38 mouse cellular contexts compared by ENCODE assay signal in the genomic region with DNA sequence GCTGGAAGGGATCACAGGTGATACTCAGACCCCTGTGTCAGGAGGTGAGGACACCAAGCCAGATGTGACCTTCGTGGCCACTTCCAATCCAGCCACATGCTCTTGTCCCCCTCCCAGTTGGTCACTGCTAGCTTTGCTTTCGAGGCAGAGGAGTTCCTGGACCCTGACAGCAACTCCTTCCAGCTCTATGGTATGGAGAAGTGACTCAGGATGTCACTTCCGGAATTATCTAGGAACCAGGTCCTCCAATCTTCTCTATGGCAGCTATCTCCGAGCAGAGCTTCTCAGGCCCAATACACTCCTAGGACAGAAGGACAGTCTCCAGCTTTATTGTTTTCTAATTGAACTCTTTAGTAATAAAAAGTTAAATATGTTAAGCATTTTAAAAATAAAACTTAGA. TPM values are rescaled to one million over a fixed set of nuclear protein-coding genes. Genes with fewer than 3 reads are reported as not detected.
"Had no signal": no experiment of that assay in that cellular context is flagged by ENCODE, and none has a peak within 500 bp of the region (broad histone marks: within the 10 kb centered on the region; RNA-seq: fewer than 3 reads in every experiment).

A gene (minus strand): TSS at position 202 of the 400 bp plus-strand sequence.

RNA-seq across cellular contexts. Expression of the gene that starts here (rescaled TPM):
- total RNA-seq: left cerebral cortex, postnatal 10 days; left cerebral cortex, postnatal 14 days; left cerebral cortex, postnatal 25 days; left cerebral cortex, postnatal 36 days; left cerebral cortex, postnatal 4 days; liver, adult 2 months; megakaryocyte progenitor cell, adult 5-6 weeks; megakaryocyte, adult 5-6 weeks; megakaryocyte-erythroid progenitor cell, adult 5-6 weeks; midbrain, postnatal 0 days; monocyte, adult 5-6 weeks had no signal
- polyA plus RNA-seq: limb, embryonic 10.5 days; limb, embryonic 11.5 days; limb, embryonic 12.5 days; limb, embryonic 13.5 days; limb, embryonic 14.5 days; limb, embryonic 15.5 days; liver, adult 2 months; liver, embryonic 11.5 days; liver, embryonic 12.5 days; liver, embryonic 13.5 days; liver, embryonic 14.5 days; liver, embryonic 15.5 days; liver, embryonic 16.5 days; liver, postnatal 0 days; lung, adult 2 months; lung, embryonic 14.5 days; lung, embryonic 15.5 days; lung, embryonic 16.5 days; lung, postnatal 0 days; macrophage; midbrain, embryonic 10.5 days; midbrain, embryonic 11.5 days; midbrain, embryonic 12.5 days; midbrain, embryonic 13.5 days; midbrain, embryonic 14.5 days; midbrain, embryonic 15.5 days; midbrain, embryonic 16.5 days; midbrain, postnatal 0 days; neural tube, embryonic 11.5 days had no signal
